Mouse (Mus musculus): Measurements from ENCODE around the gene Onecut1. TPM values are rescaled to one million over a fixed set of nuclear protein-coding genes. Genes with fewer than 3 reads are reported as not detected.
A peak's percentile ranks its signal among the peaks of the same experiment; 100 is the strongest.

Gene Onecut1
- total RNA-seq, 1 experiment = 0.13 TPM

DNA sequence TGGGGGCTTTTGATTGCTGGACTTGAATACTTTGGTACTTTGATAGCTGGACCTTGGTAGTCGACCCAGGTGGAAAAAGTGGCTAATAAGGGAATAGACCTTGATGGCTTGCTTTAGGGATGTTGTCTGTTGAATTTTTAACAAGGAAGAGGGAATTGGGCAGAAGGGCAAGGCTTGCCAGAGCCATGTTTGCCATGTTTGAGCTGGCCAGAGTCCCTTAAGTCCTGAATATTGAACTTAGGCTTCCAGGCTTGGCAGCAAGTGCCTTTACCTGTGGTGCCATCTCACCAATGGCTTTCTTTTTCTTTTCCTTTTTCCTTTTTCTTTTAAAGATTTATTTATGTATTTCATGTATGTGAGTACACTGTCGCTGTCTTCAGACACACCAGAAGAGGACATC, 38.4 kb downstream of the Onecut1 start:
- in situ Hi-C loops (cut with MboI; ENCODE audit: low sequenced_read_pairs in 2 of 2, unreplicated experiment in 2 of 2) = no loop called here
- H3K4me1 ChIP-seq (ENCODE audit: control insufficient read depth in 2 of 2, insufficient read depth in 2 of 2, low read length in 2 of 2, poor library complexity in 1 of 2) = no peaks in the 10 kb centered on the region

GRCm38 (mm10) chr9:74904866-74905508, 43.3 kb downstream of the Onecut1 start:
- Histone ChIP-seq H3K9ac (ENCODE audit: insufficient read depth, low read depth, low read length, poor library complexity, severe bottlenecking) (no peak overlapping the region), H3K9me3 (ENCODE audit: control insufficient read depth, insufficient read depth, low read depth, low read length) (no peaks in the 10 kb centered on the region), H3K4me3 (ENCODE audit: insufficient read depth in 1 of 2, low read depth in 1 of 2, low read length in 2 of 2, poor library complexity in 1 of 2, severe bottlenecking in 1 of 2) (no peak overlapping the region), H3K27ac (ENCODE audit: insufficient read depth, low read depth, low read length, poor library complexity, severe bottlenecking) (no peak overlapping the region), H3K36me3 (ENCODE audit: control insufficient read depth, insufficient read depth, low read length, poor library complexity, severe bottlenecking) (no peaks in the 10 kb centered on the region), H3K4me1 (ENCODE audit: control insufficient read depth in 2 of 2, insufficient read depth in 2 of 2, low read length in 2 of 2, poor library complexity in 1 of 2) (peaks cover 0 to 2% of the 10 kb centered on the region in 2 experiments; a peak in 2 of 4 replicates)
- TF ChIP-seq CHD2 (IDR thresholded peaks at IDR 0.05; ENCODE audit: low read depth, low read length) (no peak), ZNF384 (IDR thresholded peaks at IDR 0.05; ENCODE audit: low read depth, low read length) (no peak), HCFC1 (IDR thresholded peaks at IDR 0.05; ENCODE audit: borderline replicate concordance, insufficient read depth, low read length) (no peak), MAFK (IDR thresholded peaks at IDR 0.05; ENCODE audit: insufficient read depth, low read depth, low read length) (no peak), ZC3H11A (IDR thresholded peaks at IDR 0.05; ENCODE audit: borderline replicate concordance, low read depth, low read length) (peak; percentile 87)
- in situ Hi-C loops (cut with MboI; ENCODE audit: low sequenced_read_pairs in 2 of 2, unreplicated experiment in 2 of 2) = no loop called here
- DNase-seq (ENCODE audit: low read depth, low spot score) = peak; percentile 73

More for the DNA sequence above, 38.4 kb downstream of the Onecut1 start:
- Histone ChIP-seq H3K9ac (ENCODE audit: insufficient read depth, low read depth, low read length, poor library complexity, severe bottlenecking) (no peak overlapping the region), H3K36me3 (ENCODE audit: control insufficient read depth, insufficient read depth, low read length, poor library complexity, severe bottlenecking) (no peaks in the 10 kb centered on the region), H3K27ac (ENCODE audit: insufficient read depth, low read depth, low read length, poor library complexity, severe bottlenecking) (no peak overlapping the region), H3K9me3 (ENCODE audit: control insufficient read depth, insufficient read depth, low read depth, low read length) (no peaks in the 10 kb centered on the region), H3K4me3 (ENCODE audit: insufficient read depth in 1 of 2, low read depth in 1 of 2, low read length in 2 of 2, poor library complexity in 1 of 2, severe bottlenecking in 1 of 2) (no peak overlapping the region)
- no peak for DNase-seq (ENCODE audit: low read depth, low spot score)
- TF ChIP-seq MAFK (IDR thresholded peaks at IDR 0.05; ENCODE audit: insufficient read depth, low read depth, low read length) (no peak), CHD2 (IDR thresholded peaks at IDR 0.05; ENCODE audit: low read depth, low read length) (no peak), HCFC1 (IDR thresholded peaks at IDR 0.05; ENCODE audit: borderline replicate concordance, insufficient read depth, low read length) (no peak), ZNF384 (IDR thresholded peaks at IDR 0.05; ENCODE audit: low read depth, low read length) (no peak), ZC3H11A (IDR thresholded peaks at IDR 0.05; ENCODE audit: borderline replicate concordance, low read depth, low read length) (no peak)

DNA sequence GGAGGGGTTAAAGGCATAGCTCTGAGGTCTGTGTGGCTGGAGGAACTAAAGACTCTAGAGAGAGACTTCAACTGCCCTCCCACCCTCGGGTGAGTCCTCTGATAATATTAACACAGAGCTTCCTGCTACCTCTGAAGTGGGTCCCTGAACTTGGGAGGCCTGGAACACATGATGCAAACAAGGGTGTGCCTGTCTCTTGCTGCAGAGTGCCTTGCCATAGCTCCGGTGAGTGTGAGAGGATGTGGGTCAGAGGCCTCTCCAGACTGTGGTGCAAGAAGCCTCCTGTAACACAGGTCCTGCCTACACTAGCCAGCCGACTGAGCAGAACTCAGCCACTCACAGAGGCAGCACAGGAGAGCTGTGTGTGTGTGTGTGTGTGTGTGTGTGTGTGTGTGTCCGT, 45.2 kb downstream of the Onecut1 start:
- Histone ChIP-seq H3K9me3 (ENCODE audit: control insufficient read depth, insufficient read depth, low read depth, low read length) (no peaks in the 10 kb centered on the region), H3K9ac (ENCODE audit: insufficient read depth, low read depth, low read length, poor library complexity, severe bottlenecking) (no peak overlapping the region), H3K27ac (ENCODE audit: insufficient read depth, low read depth, low read length, poor library complexity, severe bottlenecking) (no peak overlapping the region), H3K4me1 (ENCODE audit: control insufficient read depth in 2 of 2, insufficient read depth in 2 of 2, low read length in 2 of 2, poor library complexity in 1 of 2) (peaks cover 0 to 2% of the 10 kb centered on the region in 2 experiments; a peak in 2 of 4 replicates), H3K36me3 (ENCODE audit: control insufficient read depth, insufficient read depth, low read length, poor library complexity, severe bottlenecking) (no peaks in the 10 kb centered on the region), H3K4me3 (ENCODE audit: insufficient read depth in 1 of 2, low read depth in 1 of 2, low read length in 2 of 2, poor library complexity in 1 of 2, severe bottlenecking in 1 of 2) (no peak overlapping the region)
- DNase-seq (ENCODE audit: low read depth, low spot score) = no peak
- in situ Hi-C loops (cut with MboI; ENCODE audit: low sequenced_read_pairs in 2 of 2, unreplicated experiment in 2 of 2) = no loop called here
- no peak for TF ChIP-seq CHD2 (IDR thresholded peaks at IDR 0.05; ENCODE audit: low read depth, low read length)
- no peak for TF ChIP-seq MAFK (IDR thresholded peaks at IDR 0.05; ENCODE audit: insufficient read depth, low read depth, low read length)

- no peak for DNase-seq (ENCODE audit: low read depth, low spot score)
- no peak overlapping the region for H3K27ac ChIP-seq (ENCODE audit: insufficient read depth, low read depth, low read length, poor library complexity, severe bottlenecking)
- peak overlapping the region in 1 of 2 experiments; percentile 19; a peak in 2 of 4 replicates for H3K4me3 ChIP-seq (ENCODE audit: insufficient read depth in 1 of 2, low read depth in 1 of 2, low read length in 2 of 2, poor library complexity in 1 of 2, severe bottlenecking in 1 of 2)
- in situ Hi-C loops (cut with MboI; ENCODE audit: low sequenced_read_pairs in 2 of 2, unreplicated experiment in 2 of 2) = no loop called here
- H3K9ac ChIP-seq (ENCODE audit: insufficient read depth, low read depth, low read length, poor library complexity, severe bottlenecking) = no peak overlapping the region
- H3K4me1 ChIP-seq (ENCODE audit: control insufficient read depth in 2 of 2, insufficient read depth in 2 of 2, low read length in 2 of 2, poor library complexity in 1 of 2) = peaks cover 0 to 2% of the 10 kb centered on the region in 2 experiments; a peak in 2 of 4 replicates
- H3K9me3 ChIP-seq (ENCODE audit: control insufficient read depth, insufficient read depth, low read depth, low read length) = no peaks in the 10 kb centered on the region
- H3K36me3 ChIP-seq (ENCODE audit: control insufficient read depth, insufficient read depth, low read length, poor library complexity, severe bottlenecking) = no peaks in the 10 kb centered on the region
- TF ChIP-seq MAFK (IDR thresholded peaks at IDR 0.05; ENCODE audit: insufficient read depth, low read depth, low read length) (no peak), ZNF384 (IDR thresholded peaks at IDR 0.05; ENCODE audit: low read depth, low read length) (no peak), HCFC1 (IDR thresholded peaks at IDR 0.05; ENCODE audit: borderline replicate concordance, insufficient read depth, low read length) (no peak), ZC3H11A (IDR thresholded peaks at IDR 0.05; ENCODE audit: borderline replicate concordance, low read depth, low read length) (no peak), CHD2 (IDR thresholded peaks at IDR 0.05; ENCODE audit: low read depth, low read length) (no peak)
Observed at GRCm38 (mm10) chr9:74909245-74909644, 47.5 kb downstream of the Onecut1 start.

All from ES-E14 (cell line).